Mouse (Mus musculus): ENCODE data around the gene Sgca.
"Not testable (repeated sequence)": the region's sequence is repeated elsewhere in the genome, so short reads cannot be mapped to it uniquely, and the experiment has no call there.

The Sgca gene

DNA sequence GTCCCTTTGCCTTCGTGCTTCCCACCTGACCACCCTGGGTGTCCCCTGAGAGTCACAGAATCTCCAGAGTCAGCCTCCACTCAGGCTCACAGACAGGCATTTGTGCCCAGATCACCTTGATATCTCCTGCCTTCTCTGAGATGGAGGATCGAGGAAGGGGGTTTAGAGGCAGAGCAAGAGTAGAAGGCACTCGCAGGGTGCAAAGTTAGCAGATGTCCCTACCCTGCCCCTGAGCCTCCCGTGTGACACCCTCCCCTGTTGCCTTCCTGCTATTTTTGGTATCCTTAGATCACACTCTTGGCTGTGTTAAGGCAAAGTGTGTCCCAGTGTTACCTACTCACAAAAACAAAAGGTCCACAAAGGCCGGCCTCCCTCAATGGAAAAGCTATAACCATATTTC is at the start of gene Sgca:
Sgca (minus strand) TSS at position 129 of the 400 bp plus-strand sequence.
- DNase-seq, result no peak

DNA sequence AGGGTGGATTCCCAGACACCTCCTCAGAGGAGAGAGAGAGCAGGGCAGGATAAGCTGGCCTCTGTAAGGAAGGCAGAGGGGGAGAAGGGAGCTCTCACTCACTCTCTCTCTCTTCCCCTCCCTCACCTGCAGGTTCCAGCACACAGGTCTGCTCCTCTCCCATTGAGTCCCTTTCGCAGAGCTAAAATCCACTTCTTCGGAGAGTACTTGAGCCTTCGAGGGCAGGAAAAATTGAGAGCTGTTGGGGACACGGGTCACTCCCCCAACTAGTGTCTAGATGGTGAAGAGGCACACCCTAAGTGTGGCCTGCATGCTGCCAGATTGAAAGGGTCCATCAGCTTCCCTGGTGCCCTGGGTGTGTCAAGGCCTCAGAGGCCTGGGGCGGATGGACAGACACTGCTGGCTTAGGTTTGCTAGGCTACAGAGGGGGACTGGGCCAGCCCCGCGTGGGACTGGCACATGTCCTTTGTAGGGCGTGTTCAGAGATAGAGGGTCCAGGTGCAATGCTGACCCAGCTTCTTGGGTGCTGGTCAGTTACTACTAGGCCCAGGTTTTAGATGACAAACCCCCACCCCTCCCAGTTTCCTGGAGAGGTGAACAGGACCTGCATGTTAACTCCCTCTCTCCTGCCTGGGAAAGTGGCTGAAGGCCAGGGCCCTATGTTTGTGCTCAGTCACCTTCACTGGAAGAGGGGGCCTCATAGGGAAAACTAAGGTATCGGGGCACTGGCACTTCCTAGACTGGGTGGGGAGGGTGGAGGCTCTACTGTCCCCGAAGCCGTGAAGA is 49.3 kb upstream of the Sgca start:
- DNase-seq, result no peak

DNA sequence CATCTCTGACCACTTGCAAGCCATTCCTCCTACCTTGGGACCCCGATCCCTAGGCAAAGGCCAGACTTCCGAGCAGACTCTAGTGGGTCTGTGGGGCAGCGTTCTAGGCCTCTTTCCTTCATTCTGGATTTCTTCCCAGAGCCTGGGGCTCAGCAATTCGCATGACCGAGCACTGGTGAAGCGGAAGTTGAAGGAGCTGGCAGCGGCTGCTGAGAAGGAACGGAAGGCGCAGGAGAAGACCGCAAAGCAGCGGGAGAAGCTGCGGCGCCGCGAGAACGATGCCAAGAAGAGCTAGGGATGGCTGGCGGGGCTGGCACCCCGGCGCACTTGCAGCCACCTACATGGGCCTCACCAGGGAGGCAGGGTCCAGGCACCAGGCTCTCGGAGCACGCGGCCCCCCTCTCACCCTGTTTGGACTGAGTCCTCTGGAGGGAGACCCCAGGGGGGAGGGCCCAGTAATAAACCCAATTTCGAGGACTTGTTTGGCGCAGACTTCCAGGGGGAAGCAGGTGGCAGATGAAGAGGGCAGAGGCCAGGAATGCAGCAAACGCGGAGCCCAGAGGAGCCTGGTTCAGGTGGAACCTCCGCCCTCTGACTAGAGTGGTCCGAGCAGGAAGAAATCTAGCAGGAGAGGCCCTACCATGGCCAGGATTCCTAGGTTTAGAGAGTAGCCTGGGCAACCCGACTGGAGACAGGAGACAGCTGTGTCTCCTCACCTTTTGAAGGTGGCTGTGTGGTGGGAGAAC is 48.5 kb upstream of the Sgca start:
- peak; percentile 58 to 72 for DNase-seq

GRCm38 (mm10) chr11:95023481-95023880 is 47.4 kb upstream of the Sgca start:
- DNase-seq, result no peak

- no peak for DNase-seq
Observed at GRCm38 (mm10) chr11:95022237-95022992, 46.3 kb upstream of the Sgca start.

GRCm38 (mm10) chr11:95015484-95015883 is 39.4 kb upstream of the Sgca start:
- DNase-seq, result no peak

DNA sequence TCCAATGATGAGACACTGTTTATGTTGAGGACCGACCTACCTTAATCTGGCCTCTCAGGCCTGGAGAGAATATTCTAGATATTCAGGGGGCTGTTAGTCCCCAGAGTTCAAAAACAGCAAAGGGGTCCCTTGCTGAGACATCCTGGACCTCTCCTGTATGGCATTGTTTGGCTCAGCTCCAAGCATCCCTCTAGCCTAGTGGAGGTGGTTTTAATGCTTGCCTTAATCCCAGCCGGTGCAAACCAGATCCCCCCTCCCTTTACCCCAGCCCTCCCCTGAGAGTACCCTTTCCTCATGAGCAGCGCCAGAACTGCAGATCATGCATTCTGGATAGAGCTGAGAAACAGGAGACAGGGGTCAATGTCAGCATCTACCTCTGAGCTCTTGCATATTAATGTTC is 36.4 kb upstream of the Sgca start:
- no peak for DNase-seq

DNA sequence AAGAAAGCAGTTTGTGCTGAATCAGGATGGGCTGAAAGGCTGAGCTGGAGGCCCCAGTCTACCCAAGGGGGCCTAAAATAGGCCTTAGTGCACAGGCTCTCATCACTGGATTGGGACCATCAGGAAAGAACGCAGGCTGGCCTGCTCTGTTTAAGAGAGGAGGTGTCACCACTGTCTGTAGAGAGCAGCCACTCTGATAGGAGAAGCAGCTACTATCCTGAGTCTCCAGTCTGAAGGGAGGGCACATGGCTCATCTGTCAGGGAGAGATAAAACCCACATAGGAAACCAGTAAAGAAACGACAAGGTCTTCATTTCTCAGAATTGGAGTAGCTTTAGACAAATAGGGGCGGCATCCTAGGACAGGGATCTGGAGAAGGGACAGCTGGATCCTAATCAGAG is 35.9 kb upstream of the Sgca start:
- DNase-seq, result no peak

DNA sequence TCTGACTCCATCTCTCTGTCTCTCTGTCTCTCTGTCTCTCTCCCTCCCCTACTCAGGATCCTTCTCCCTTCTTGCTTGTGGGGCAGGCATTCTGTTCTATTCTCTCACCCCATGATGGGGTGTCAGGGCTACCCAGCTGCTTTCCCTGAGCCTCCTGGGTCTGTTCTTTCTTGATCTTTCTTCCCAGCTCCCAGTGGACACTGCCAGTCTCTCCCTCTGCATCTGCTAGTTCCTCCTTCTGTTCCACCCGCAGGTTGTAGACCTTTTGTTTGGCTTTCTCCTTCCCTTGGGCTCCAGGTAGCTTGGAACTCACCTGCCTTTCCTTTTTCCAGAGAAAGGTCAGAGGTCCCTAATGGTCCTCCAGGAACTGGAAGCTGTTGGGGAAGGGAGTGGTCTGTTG is 35.3 kb upstream of the Sgca start:
- no peak for DNase-seq

- DNase-seq, result not testable (repeated sequence)
Observed at GRCm38 (mm10) chr11:95010841-95011403, 34.8 kb upstream of the Sgca start.

- peak; percentile 60 to 69 for DNase-seq
Observed at GRCm38 (mm10) chr11:95010141-95010739, 34.1 kb upstream of the Sgca start.

GRCm38 (mm10) chr11:95009629-95010014 is 33.5 kb upstream of the Sgca start, which contains the start of gene Samd14:
Gene Samd14, plus strand, starts transcription at chr11:95009879.
- peak; percentile 84 to 90 for DNase-seq

- DNase-seq, result peak; percentile 52 to 66
Observed at GRCm38 (mm10) chr11:95008661-95009628, 32.8 kb upstream of the Sgca start.

DNA sequence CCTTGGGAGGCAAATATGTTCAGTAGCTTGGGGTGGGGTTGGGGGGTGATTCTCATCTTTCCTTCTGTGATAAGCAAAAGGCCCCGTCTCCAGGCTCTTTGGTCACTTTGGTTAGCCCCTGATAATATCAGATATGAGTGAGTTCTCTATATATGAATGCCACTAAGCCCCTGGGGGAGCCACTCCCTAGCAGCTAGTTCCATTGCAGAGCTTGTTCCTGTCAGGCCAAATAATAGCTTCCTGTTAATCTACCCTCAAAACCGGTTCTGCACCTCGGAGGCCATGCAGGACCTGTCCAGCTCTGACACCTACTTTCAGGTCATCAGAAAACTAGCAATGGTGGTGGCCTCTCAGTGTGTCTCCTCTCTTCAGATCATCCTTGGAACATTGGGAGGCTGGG is 31.3 kb upstream of the Sgca start:
- no peak for DNase-seq

DNA sequence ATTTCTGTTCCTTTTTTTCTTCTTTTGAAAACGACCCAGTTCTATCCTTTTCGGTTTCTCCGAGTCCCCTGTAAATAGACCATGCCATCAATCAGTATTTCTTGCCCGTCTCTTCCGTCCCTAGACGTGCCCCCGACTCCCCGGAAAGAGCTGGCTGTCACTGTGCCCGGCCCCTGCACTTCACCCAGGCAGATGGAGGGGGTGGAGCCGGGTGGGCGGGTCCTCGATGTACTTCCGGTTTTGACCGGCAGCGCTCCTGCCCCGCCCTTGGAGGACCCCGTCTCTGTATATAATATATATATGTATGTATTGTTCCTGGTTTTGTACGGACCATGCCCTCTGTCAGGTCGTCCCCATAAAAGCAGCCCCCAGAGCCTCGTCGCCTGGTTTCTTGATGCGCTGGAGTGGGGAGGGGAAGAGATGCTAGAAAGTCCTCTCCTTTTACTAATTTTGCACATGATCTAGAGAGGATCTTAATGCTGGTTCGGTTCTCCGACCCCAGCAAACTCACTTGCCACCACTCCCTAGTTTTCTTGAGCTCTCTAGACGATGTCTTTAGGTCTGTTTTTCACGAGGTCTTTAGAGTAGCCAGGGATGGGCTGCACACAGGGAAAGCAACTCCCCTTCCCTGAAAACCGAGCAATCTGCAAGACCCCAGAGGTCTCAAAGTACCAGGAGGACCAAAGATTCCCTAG is 30.5 kb upstream of the Sgca start:
- peak; percentile 91 to 93 for DNase-seq

- no peak for DNase-seq
Observed at GRCm38 (mm10) chr11:95006038-95006437, 29.9 kb upstream of the Sgca start.

DNA sequence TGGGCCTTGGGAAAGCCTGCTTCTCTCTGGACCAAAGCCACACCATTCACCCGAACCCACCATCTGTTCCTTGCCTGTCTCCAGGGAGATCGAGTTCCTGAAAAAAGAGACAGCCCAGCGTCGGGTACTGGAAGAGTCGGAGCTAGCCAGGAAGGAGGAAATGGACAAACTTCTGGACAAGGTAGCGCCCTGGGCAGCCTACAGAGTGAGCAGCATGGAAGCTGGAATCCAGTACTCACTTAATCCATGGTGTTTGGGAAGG is 28.7 kb upstream of the Sgca start:
- DNase-seq, result no peak

GRCm38 (mm10) chr11:95004136-95004936 is 28.2 kb upstream of the Sgca start:
- peak in 1 of 2 experiments; percentile 37 for DNase-seq

- DNase-seq, result peak in 1 of 2 experiments; percentile 0
Observed at GRCm38 (mm10) chr11:95002705-95003104, 26.6 kb upstream of the Sgca start.
